Mouse (Mus musculus): ENCODE data around the gene Abcb8.

GRCm38 (mm10) chr5:24383026-24383859 is 10.2 kb upstream of the Abcb8 start:
- TF ChIP-seq GATA1 (IDR thresholded peaks at IDR 0.05; ENCODE audit: borderline replicate concordance, low read length) (no peak), FLI1 (IDR thresholded peaks at IDR 0.05; ENCODE audit: low read length) (no peak)

Data from megakaryocyte, embryonic 14.5 days (primary cell).